Mouse (Mus musculus) retina, postnatal 1 day (tissue): ENCODE results near the gene Ros1.

Experiments
- DNase-seq: peaks from one replicate; pipeline ENCODE4 v3.0.0-alpha.2; 2012

The Ros1 gene

GRCm38 (mm10) chr10:52133354-52134074, 61.5 kb downstream of the Ros1 start:
- no peak for DNase-seq

- DNase-seq = no peak
Observed at GRCm38 (mm10) chr10:52130762-52131161, 64.3 kb downstream of the Ros1 start.

- DNase-seq = no peak
Observed at GRCm38 (mm10) chr10:52128874-52129412, 66.1 kb downstream of the Ros1 start.

GRCm38 (mm10) chr10:52106164-52106757, 88.8 kb downstream of the Ros1 start:
- DNase-seq = peak; percentile 73

GRCm38 (mm10) chr10:52101273-52101672, 93.8 kb downstream of the Ros1 start:
- DNase-seq = no peak

- no peak for DNase-seq
Observed at GRCm38 (mm10) chr10:52092181-52092580, 102.9 kb downstream of the Ros1 start.

GRCm38 (mm10) chr10:52086681-52087080, 108.4 kb downstream of the Ros1 start:
- no peak for DNase-seq

GRCm38 (mm10) chr10:52072482-52072881, 122.6 kb downstream of the Ros1 start:
- DNase-seq = peak; percentile 59

- DNase-seq = no peak
Observed at GRCm38 (mm10) chr10:52048287-52048686, 146.8 kb downstream of the Ros1 start.

GRCm38 (mm10) chr10:52043086-52043485, 152.0 kb downstream of the Ros1 start:
- no peak for DNase-seq

- DNase-seq = no peak
Observed at GRCm38 (mm10) chr10:52039392-52039791, 155.7 kb downstream of the Ros1 start.

GRCm38 (mm10) chr10:52033729-52034128, 161.3 kb downstream of the Ros1 start:
- DNase-seq = no peak

- DNase-seq = peak; percentile 44
Observed at GRCm38 (mm10) chr10:52029421-52030080, 165.5 kb downstream of the Ros1 start.

- DNase-seq = peak; percentile 13
Observed at GRCm38 (mm10) chr10:52028561-52029370, 166.3 kb downstream of the Ros1 start.

GRCm38 (mm10) chr10:52027161-52028035, 167.6 kb downstream of the Ros1 start:
- peak; percentile 63 for DNase-seq

- DNase-seq = no peak
Observed at GRCm38 (mm10) chr10:52025821-52026220, 169.2 kb downstream of the Ros1 start.

- no peak for DNase-seq
Observed at GRCm38 (mm10) chr10:52025291-52025690, 169.8 kb downstream of the Ros1 start.

GRCm38 (mm10) chr10:52024053-52024410, 171.0 kb downstream of the Ros1 start:
- DNase-seq = no peak

GRCm38 (mm10) chr10:52023213-52024052, 171.6 kb downstream of the Ros1 start:
- DNase-seq = peak; percentile 29

- DNase-seq = peak; percentile 78
Observed at GRCm38 (mm10) chr10:52022413-52023212, 172.4 kb downstream of the Ros1 start, which contains the start of gene Vgll2. Gene Vgll2 (plus strand): TSS chr10:52022502.
